Mouse (Mus musculus) brain, embryonic 14.5 days (tissue): ENCODE results near the gene Acta1. TPM values are rescaled to one million over a fixed set of nuclear protein-coding genes. Genes with fewer than 3 reads are reported as not detected.

Experiments used
- DNase-seq: peaks from one replicate; pipeline ENCODE4 v3.0.0-alpha.2; 2011; ENCODE audit warnings: low read depth
- CTCF ChIP-seq: fragments of 200-500 bp; IDR thresholded peaks from 2 replicates; pipeline ENCODE4 v1.5.1; 2012; ENCODE audit warnings: inconsistent platforms, mild to moderate bottlenecking, moderate library complexity, borderline replicate concordance; ENCODE audit not compliant: insufficient read depth, insufficient read length; ENCODE audit errors: extremely low read depth
- POLR2A ChIP-seq: fragments of 200-500 bp; IDR thresholded peaks from 2 replicates; pipeline ENCODE4 v1.6.1; 2012; ENCODE audit warnings: mild to moderate bottlenecking, inconsistent platforms, borderline replicate concordance; ENCODE audit not compliant: poor library complexity, insufficient read depth, insufficient read length, severe bottlenecking; ENCODE audit errors: extremely low read depth
- polyA plus RNA-seq: library from polyadenylated mRNA; depleted of rRNA; stranded (reverse); fragments of >200 nt; gene quantifications from 2 replicates; pipeline ENCODE4 v1.2.3, GENCODE M21; 2012; rRNA removed

Acta1 gene
- 9.0 and 10.3 TPM in 2 replicates for polyA plus RNA-seq

DNA sequence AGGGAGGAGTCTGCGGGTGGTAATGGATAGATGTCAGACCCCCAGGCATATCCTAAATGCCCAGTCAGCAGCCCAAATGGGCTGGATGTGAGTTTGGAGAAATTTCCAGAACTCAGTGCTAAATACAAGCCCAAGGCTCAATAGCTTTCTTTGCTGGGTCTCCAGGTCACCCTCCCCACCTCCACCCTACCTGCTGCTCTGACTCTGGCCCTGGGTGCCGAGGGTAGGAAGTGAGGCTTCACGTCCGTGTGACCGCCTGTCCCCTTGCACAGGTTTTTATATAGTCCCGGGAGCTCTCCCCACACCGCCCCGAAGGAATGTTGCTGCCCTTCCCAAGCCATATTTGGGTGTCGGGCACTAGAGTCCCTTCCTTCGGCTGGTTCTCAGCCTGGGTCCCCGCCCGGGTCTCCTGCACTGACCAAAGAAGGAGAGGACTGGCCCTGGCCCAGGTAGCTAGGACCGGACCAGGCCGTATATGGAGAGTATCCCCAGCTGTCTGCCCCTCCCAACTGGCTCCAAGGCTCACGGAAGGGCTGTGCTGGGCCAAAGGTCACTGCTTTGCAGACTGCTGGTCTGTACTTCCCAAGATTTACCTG lies at the start of gene Acta1:
Acta1 (minus strand) TSS at position 250 of the 596 bp plus-strand sequence.
- DNase-seq = no peak
- TF ChIP-seq CTCF = no peak

DNA sequence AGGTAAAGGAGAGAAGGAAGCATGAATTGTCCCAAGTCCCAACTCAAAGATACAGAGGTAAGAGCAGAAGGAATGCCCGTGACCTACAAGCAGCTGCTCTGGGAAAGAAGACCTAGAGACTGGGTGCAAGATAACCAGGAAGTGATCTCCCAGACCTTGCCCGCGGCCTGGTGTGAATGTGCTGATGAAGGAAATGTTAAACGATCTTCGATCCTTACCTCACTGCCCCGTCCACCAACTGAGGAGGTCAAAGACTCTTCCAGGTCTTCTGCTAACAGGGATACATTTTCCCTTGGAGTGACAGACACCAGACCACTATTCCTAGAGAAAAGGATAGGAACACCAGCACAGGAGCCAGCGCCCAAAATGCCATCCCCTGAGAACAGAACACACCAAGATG lies 34.5 kb upstream of the Acta1 start:
- no peak for TF ChIP-seq CTCF

GRCm38 (mm10) chr8:123925671-123926070 lies 31.1 kb upstream of the Acta1 start:
- TF ChIP-seq CTCF = no peak
- no peak for TF ChIP-seq POLR2A
- no peak for DNase-seq

More for the DNA sequence above, 34.5 kb upstream of the Acta1 start:
- no peak for DNase-seq

DNA sequence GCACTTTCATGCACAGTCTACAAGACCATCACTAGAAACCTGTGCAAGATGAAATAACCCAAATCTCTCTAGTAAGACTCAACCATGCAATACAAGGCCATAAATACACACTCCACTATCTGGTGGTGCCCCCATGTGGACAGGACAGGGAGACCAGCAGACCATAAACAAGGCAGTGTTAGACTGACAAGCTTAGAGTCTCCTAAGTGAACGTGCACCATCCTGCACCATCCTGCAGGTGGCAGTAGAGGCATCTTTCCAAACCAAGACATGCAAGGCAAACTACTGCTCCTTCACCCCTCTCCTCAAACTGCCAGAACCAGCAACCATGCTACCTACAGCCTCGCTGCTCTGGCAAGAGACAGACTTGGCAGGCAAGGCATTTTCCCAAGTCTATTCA lies 30.2 kb upstream of the Acta1 start:
- TF ChIP-seq CTCF = peak; percentile 91
- no peak for TF ChIP-seq POLR2A
- DNase-seq = peak; percentile 93

- no peak for DNase-seq
- TF ChIP-seq CTCF (no peak), POLR2A (no peak)
These were observed 20.1 kb upstream of the Acta1 start for GRCm38 (mm10) chr8:123914635-123915034.

GRCm38 (mm10) chr8:123912265-123912664 lies 17.7 kb upstream of the Acta1 start:
- no peak for TF ChIP-seq POLR2A
- TF ChIP-seq CTCF = no peak
- no peak for DNase-seq

- DNase-seq = no peak
- TF ChIP-seq CTCF (no peak), POLR2A (no peak)
These were observed 13.1 kb upstream of the Acta1 start for GRCm38 (mm10) chr8:123907604-123908003.

GRCm38 (mm10) chr8:123902653-123903052 lies 8.1 kb upstream of the Acta1 start:
- no peak for TF ChIP-seq POLR2A
- no peak for TF ChIP-seq CTCF

GRCm38 (mm10) chr8:123899366-123899765 lies 4.8 kb upstream of the Acta1 start:
- TF ChIP-seq CTCF (no peak), POLR2A (no peak)
- DNase-seq = no peak

More at GRCm38 (mm10) chr8:123902653-123903052, 8.1 kb upstream of the Acta1 start:
- no peak for DNase-seq

DNA sequence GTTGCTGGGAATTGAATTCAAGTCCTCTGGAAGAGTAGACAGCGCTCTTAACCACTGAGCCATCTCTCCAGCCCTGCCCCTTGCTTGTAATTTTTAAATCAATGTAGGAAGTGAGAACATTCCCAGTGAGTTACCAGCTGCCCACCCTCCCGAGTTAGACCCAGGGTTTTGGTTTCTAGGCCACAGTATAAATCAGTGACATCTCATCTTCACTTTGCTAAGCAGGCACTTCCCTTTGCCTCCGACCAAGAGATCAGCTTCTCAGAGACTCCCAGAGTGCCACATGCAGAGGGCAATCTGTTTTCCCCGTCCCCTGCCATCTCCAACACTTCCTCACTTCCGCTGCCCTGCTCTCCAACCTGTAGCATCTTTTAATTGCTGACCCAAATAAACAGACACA lies 4.0 kb upstream of the Acta1 start:
- no peak for DNase-seq
- TF ChIP-seq POLR2A (no peak), CTCF (no peak)

DNA sequence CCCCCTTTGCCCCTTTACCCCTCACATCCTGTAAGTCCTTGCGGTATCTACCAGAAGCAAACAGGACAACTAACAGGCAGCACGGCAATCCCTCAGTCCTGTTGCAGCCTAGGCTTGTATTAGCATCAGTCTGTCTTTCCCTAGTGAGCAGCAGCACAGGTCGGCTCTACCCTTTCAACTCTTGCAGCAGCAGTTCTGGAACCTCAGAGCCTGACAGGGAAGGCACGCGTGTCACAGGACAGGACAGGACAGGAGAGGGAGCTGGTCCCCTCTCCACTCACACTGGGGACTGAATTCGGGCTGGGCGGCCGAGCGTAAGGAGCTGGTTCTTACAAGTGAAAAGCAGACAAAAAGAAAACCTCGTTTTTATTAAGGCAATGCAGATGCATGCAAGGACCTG lies 2.2 kb upstream of the Acta1 start:
- TF ChIP-seq POLR2A = no peak
- no peak for TF ChIP-seq CTCF
- no peak for DNase-seq

GRCm38 (mm10) chr8:123896366-123896761 lies 1.8 kb upstream of the Acta1 start:
- DNase-seq = no peak
- TF ChIP-seq CTCF = no peak
- TF ChIP-seq POLR2A = no peak

GRCm38 (mm10) chr8:123895680-123896365 lies 1.3 kb upstream of the Acta1 start:
- TF ChIP-seq CTCF (no peak), POLR2A (no peak)
- DNase-seq = no peak

DNA sequence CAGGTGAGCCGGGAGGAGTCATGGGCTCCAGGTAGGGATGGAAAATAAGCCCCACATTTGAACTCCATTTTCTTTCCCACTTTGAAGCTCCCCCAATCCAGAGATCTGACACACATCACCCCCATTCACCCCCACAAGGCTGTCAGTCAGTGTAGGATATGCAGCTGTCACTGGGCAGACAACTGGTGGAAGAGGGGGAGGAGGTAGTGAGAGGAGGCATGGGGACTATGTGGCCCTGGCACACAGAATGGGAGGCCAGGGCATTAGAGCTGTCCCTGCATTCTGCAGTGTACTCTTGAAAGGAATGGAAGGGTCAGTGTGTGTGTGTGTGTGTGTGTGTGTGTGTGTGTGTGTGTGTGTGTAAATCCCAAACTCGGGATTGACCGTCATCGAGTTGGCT lies 679 bp upstream of the Acta1 start:
- TF ChIP-seq POLR2A (no peak), CTCF (no peak)
- DNase-seq = no peak
